Mouse (Mus musculus): ENCODE results near the gene Amer3.
"Not testable (repeated sequence)": the region's sequence is repeated elsewhere in the genome, so short reads cannot be mapped to it uniquely, and the experiment has no call there.

- not testable (repeated sequence) for TF ChIP-seq CTCF, EP300 (IDR thresholded peaks at IDR 0.05; ENCODE audit: low read depth)
Measured at GRCm38 (mm10) chr1:34534574-34534973, 44.9 kb upstream of the Amer3 start.

All from liver, embryonic 14.5 days (tissue).